Mouse (Mus musculus) kidney, embryonic 14.5 days (tissue): Measurements from ENCODE around the gene Sec16a. TPM values are rescaled to one million over a fixed set of nuclear protein-coding genes. Genes with fewer than 3 reads are reported as not detected.

ENCODE experiments used
- ATAC-seq: fragments of 200-750 bp; cut with Nextera tagmentation; 2 replicates; pipeline ENCODE4 v1.8.0; 2017; ENCODE audit warnings: moderate number of reproducible peaks, mild to moderate bottlenecking, moderate TSS enrichment, moderate library complexity; ENCODE audit not compliant: low FRiP score, low TSS enrichment
- H3K27ac ChIP-seq: fragments of 300-500 bp; sonication (generic); 2 replicates; pipeline ENCODE4 v1.5.1; 2014; ENCODE audit warnings: low read depth, mild to moderate bottlenecking, low read length, moderate library complexity, mixed read lengths
- H3K27me3 ChIP-seq: fragments of 300-500 bp; sonication (generic); 2 replicates; pipeline ENCODE4 v1.6.1; 2014; ENCODE audit warnings: mild to moderate bottlenecking, low read length; ENCODE audit not compliant: control insufficient read depth, insufficient read depth
- H3K36me3 ChIP-seq: fragments of 300-500 bp; sonication (generic); 2 replicates; pipeline ENCODE4 v1.6.1; 2014; ENCODE audit warnings: low read length, mixed read lengths; ENCODE audit not compliant: control insufficient read depth, insufficient read depth
- H3K4me1 ChIP-seq: fragments of 300-500 bp; sonication (generic); 2 replicates; pipeline ENCODE4 v1.6.1; 2014; ENCODE audit warnings: low read length, mixed read lengths; ENCODE audit not compliant: control insufficient read depth, insufficient read depth
- H3K4me2 ChIP-seq: fragments of 300-500 bp; sonication (generic); replicated peaks from 2 replicates; pipeline ENCODE4 v1.6.1; 2014; ENCODE audit warnings: low read depth, mild to moderate bottlenecking, low read length
- H3K4me3 ChIP-seq: fragments of 300-500 bp; sonication (generic); 2 replicates; pipeline ENCODE4 v1.5.1; 2014; ENCODE audit warnings: mild to moderate bottlenecking, low read length
- H3K9ac ChIP-seq: fragments of 300-500 bp; sonication (generic); 2 replicates; pipeline ENCODE4 v1.6.1; 2014; ENCODE audit warnings: low read depth, mild to moderate bottlenecking, low read length, moderate library complexity
- H3K9me3 ChIP-seq: fragments of 300-500 bp; sonication (generic); 2 replicates; pipeline ENCODE4 v1.6.1; 2016; ENCODE audit warnings: low read length; ENCODE audit not compliant: control insufficient read depth
- WGBS: fragments of 180-500 bp; shearing (Covaris S2); extraction: QIAGEN DNeasy Blood & Tissue Kit; methylation state at CpG from one replicate; pipeline ENCODE4 v1.1.7; 2014; 5-methylcytosine and 5-hydroxymethylcytosine counted together
- polyA plus RNA-seq: library from polyadenylated mRNA; unstranded; fragments of >200 nt; fragmentation: Nextera tagmentation; extraction: Ambion mirVana; gene quantifications from 2 replicates; pipeline ENCODE4 v1.2.1, GENCODE M21; 2014

The Sec16a gene
- polyA plus RNA-seq, 1 experiment from 2014 or later: 43.9 TPM

- Histone ChIP-seq H3K4me2 (no peak overlapping the region; the same call in 1 of the 2 replicates), H3K4me1 (peaks cover 29% of the 10 kb centered on the region), H3K4me3 (peak overlapping the region; percentile 82), H3K27me3 (no peaks in the 10 kb centered on the region), H3K27ac (no peak overlapping the region), H3K9ac (no peak overlapping the region), H3K36me3 (peaks cover 51% of the 10 kb centered on the region), H3K9me3 (no peaks in the 10 kb centered on the region)
- 57% methylated on average over 3 of the region's 3 CpGs for WGBS
- ATAC-seq: peak; percentile 11; the same call in 1 of the 2 replicates
Measured at GRCm38 (mm10) chr2:26409362-26409761, 35.7 kb downstream of the Sec16a start.

GRCm38 (mm10) chr2:26408515-26409356, 36.3 kb downstream of the Sec16a start, which contains the start of gene Inpp5e:
TSS of gene Inpp5e (minus strand) at chr2:26409203.
- Histone ChIP-seq H3K27me3 (no peaks in the 10 kb centered on the region), H3K4me3 (peak within 1 kb of the TSS; percentile 82), H3K9me3 (no peaks in the 10 kb centered on the region), H3K4me1 (peaks cover 29% of the 10 kb centered on the region), H3K4me2 (peak within 1 kb of the TSS; percentile 76), H3K27ac (peak within 1 kb of the TSS; percentile 66; the same call in 1 of the 2 replicates), H3K9ac (peak within 1 kb of the TSS; percentile 92), H3K36me3 (peaks cover 45% of the 10 kb centered on the region)
- ATAC-seq: peak; percentile 97
- WGBS: under 1% methylated on average over 57 of the region's 57 CpGs

- Histone ChIP-seq H3K27me3 (no peaks in the 10 kb centered on the region), H3K36me3 (peaks cover 49% of the 10 kb centered on the region), H3K27ac (no peak overlapping the region), H3K9ac (no peak overlapping the region), H3K4me2 (no peak overlapping the region), H3K4me1 (peaks cover 25% of the 10 kb centered on the region), H3K4me3 (no peak overlapping the region), H3K9me3 (no peaks in the 10 kb centered on the region)
- ATAC-seq: no peak
- WGBS: 65% methylated on average over 8 of the region's 8 CpGs
Measured at GRCm38 (mm10) chr2:26403306-26403705, 41.7 kb downstream of the Sec16a start.

GRCm38 (mm10) chr2:26402265-26402664, 42.8 kb downstream of the Sec16a start:
- Histone ChIP-seq H3K27me3 (no peaks in the 10 kb centered on the region), H3K4me2 (no peak overlapping the region), H3K36me3 (peaks cover 59% of the 10 kb centered on the region), H3K9ac (no peak overlapping the region), H3K4me1 (peaks cover 15% of the 10 kb centered on the region), H3K9me3 (no peaks in the 10 kb centered on the region), H3K4me3 (no peak overlapping the region), H3K27ac (no peak overlapping the region)
- WGBS: 92% methylated on average over 1 of the region's 1 CpGs
- ATAC-seq: no peak

- Histone ChIP-seq H3K4me2 (no peak overlapping the region), H3K27me3 (no peaks in the 10 kb centered on the region), H3K27ac (no peak overlapping the region), H3K4me3 (no peak overlapping the region), H3K36me3 (peaks cover 71% of the 10 kb centered on the region), H3K9ac (no peak overlapping the region), H3K4me1 (peaks cover 3% of the 10 kb centered on the region; the same call in 1 of the 2 replicates), H3K9me3 (no peaks in the 10 kb centered on the region)
- ATAC-seq: no peak
- WGBS: 90% methylated on average over 4 of the region's 4 CpGs
Measured at GRCm38 (mm10) chr2:26401023-26401422, 44.0 kb downstream of the Sec16a start.

GRCm38 (mm10) chr2:26400296-26400695, 44.7 kb downstream of the Sec16a start:
- peaks cover 73% of the 10 kb centered on the region for H3K36me3 ChIP-seq
- no peaks in the 10 kb centered on the region for H3K4me1 ChIP-seq
- no peak overlapping the region for H3K4me2 ChIP-seq
- no peaks in the 10 kb centered on the region for H3K9me3 ChIP-seq
- no peak overlapping the region for H3K9ac ChIP-seq
- no peak for ATAC-seq
- H3K4me3 ChIP-seq: no peak overlapping the region
- WGBS: 92% methylated on average over 5 of the region's 5 CpGs
- no peak overlapping the region for H3K27ac ChIP-seq
- H3K27me3 ChIP-seq: no peaks in the 10 kb centered on the region

GRCm38 (mm10) chr2:26399647-26400046, 45.4 kb downstream of the Sec16a start:
- Histone ChIP-seq H3K9me3 (no peaks in the 10 kb centered on the region), H3K36me3 (peaks cover 80% of the 10 kb centered on the region), H3K27ac (no peak overlapping the region), H3K9ac (no peak overlapping the region), H3K4me3 (no peak overlapping the region), H3K27me3 (no peaks in the 10 kb centered on the region), H3K4me2 (no peak overlapping the region), H3K4me1 (no peaks in the 10 kb centered on the region)
- WGBS: 83% methylated on average over 5 of the region's 5 CpGs
- no peak for ATAC-seq

- no peaks in the 10 kb centered on the region for H3K27me3 ChIP-seq
- peaks cover 86% of the 10 kb centered on the region for H3K36me3 ChIP-seq
- no peaks in the 10 kb centered on the region for H3K4me1 ChIP-seq
- no peak overlapping the region for H3K4me2 ChIP-seq
- ATAC-seq: no peak
- WGBS: 83% methylated on average over 8 of the region's 8 CpGs
- no peak overlapping the region for H3K27ac ChIP-seq
- no peak overlapping the region for H3K9ac ChIP-seq
- H3K9me3 ChIP-seq: no peaks in the 10 kb centered on the region
- H3K4me3 ChIP-seq: no peak overlapping the region
Measured at GRCm38 (mm10) chr2:26398978-26399377, 46.0 kb downstream of the Sec16a start.

- 94% methylated on average over 6 of the region's 6 CpGs for whole genome bisulfite sequencing
Measured at GRCm38 (mm10) chr2:26391617-26392016, 53.4 kb downstream of the Sec16a start.

More at GRCm38 (mm10) chr2:26391617-26392016, 53.4 kb downstream of the Sec16a start:
- Histone ChIP-seq H3K36me3 (peaks cover 76% of the 10 kb centered on the region), H3K4me2 (no peak overlapping the region), H3K4me1 (peaks cover 12% of the 10 kb centered on the region), H3K4me3 (no peak overlapping the region), H3K27me3 (no peaks in the 10 kb centered on the region), H3K9me3 (no peaks in the 10 kb centered on the region), H3K9ac (no peak overlapping the region), H3K27ac (no peak overlapping the region)
- no peak for ATAC-seq
